Mouse (Mus musculus) stomach, postnatal 0 days (tissue): ENCODE data around the gene Mug2. TPM values are rescaled to one million over a fixed set of nuclear protein-coding genes. Genes with fewer than 3 reads are reported as not detected.
"Not testable (repeated sequence)": the region's sequence is repeated elsewhere in the genome, so short reads cannot be mapped to it uniquely, and the experiment has no call there.

Experiments
- ATAC-seq: fragments of 200-750 bp; cut with Nextera tagmentation; 2 replicates; pipeline ENCODE4 v1.8.0; 2017; ENCODE audit not compliant: low FRiP score, low TSS enrichment
- DNase-seq: peaks from one replicate; pipeline ENCODE4 v3.0.0-alpha.2; 2016; ENCODE audit warnings: low spot score
- H3K27ac ChIP-seq: fragments of 300-500 bp; sonication (generic); replicated peaks from 2 replicates; pipeline ENCODE4 v1.5.1; 2014; ENCODE audit warnings: mild to moderate bottlenecking, control low read depth
- H3K27me3 ChIP-seq: fragments of 300-500 bp; sonication (generic); 2 replicates; pipeline ENCODE4 v1.6.1; 2014; ENCODE audit warnings: low read length; ENCODE audit not compliant: control insufficient read depth, insufficient read depth
- H3K36me3 ChIP-seq: fragments of 300-500 bp; sonication (generic); 2 replicates; pipeline ENCODE4 v1.6.1; 2014; ENCODE audit warnings: low read length, mixed read lengths; ENCODE audit not compliant: control insufficient read depth, insufficient read depth
- H3K4me1 ChIP-seq: fragments of 300-500 bp; sonication (generic); replicated peaks from 2 replicates; pipeline ENCODE4 v1.6.1; 2014; ENCODE audit warnings: antibody characterized with exemption; ENCODE audit not compliant: control insufficient read depth, insufficient read depth
- H3K4me2 ChIP-seq: fragments of 300-500 bp; sonication (generic); replicated peaks from 2 replicates; pipeline ENCODE4 v1.6.1; 2014; ENCODE audit warnings: low read depth, mild to moderate bottlenecking, control low read depth, moderate library complexity
- H3K4me3 ChIP-seq: fragments of 300-500 bp; sonication (generic); 2 replicates; pipeline ENCODE4 v1.5.1; 2014; ENCODE audit warnings: low read depth, low read length, control low read depth
- H3K9ac ChIP-seq: fragments of 300-500 bp; sonication (generic); 2 replicates; pipeline ENCODE4 v1.6.1; 2014; ENCODE audit warnings: mild to moderate bottlenecking, low read length, control low read depth, mixed read lengths
- H3K9me3 ChIP-seq: fragments of 300-500 bp; sonication (generic); 2 replicates; pipeline ENCODE4 v1.6.1; 2016; ENCODE audit warnings: low read length; ENCODE audit not compliant: control insufficient read depth
- CTCF ChIP-seq: IDR thresholded peaks from 2 replicates; pipeline ENCODE4 v1.5.1; 2016; ENCODE audit warnings: antibody characterized with exemption, low read depth, mild to moderate bottlenecking, moderate library complexity
- EP300 ChIP-seq: optimal IDR thresholded peaks from 2 replicates; pipeline ENCODE3; 2016; ENCODE audit warnings: antibody characterized with exemption
- WGBS: fragments of 180-500 bp; shearing (Covaris S2); extraction: QIAGEN DNeasy Blood & Tissue Kit; methylation state at CpG from one replicate; pipeline ENCODE4 v1.1.7; 2014; 5-methylcytosine and 5-hydroxymethylcytosine counted together
- polyA plus RNA-seq: library from polyadenylated mRNA; unstranded; fragments of >200 nt; fragmentation: Nextera tagmentation; extraction: Ambion mirVana; gene quantifications from 2 replicates; pipeline ENCODE4 v1.2.1, GENCODE M21; 2015

Gene Mug2
- polyA plus RNA-seq = not detected in 2 replicates

GRCm38 (mm10) chr6:122006461-122006860, at the start of gene Mug2:
Gene Mug2, plus strand, starts transcription at chr6:122006761.
- H3K9ac ChIP-seq, H3K36me3 ChIP-seq, DNase-seq, H3K4me2 ChIP-seq, H3K27ac ChIP-seq, ATAC-seq, H3K4me1 ChIP-seq, H3K27me3 ChIP-seq, H3K4me3 ChIP-seq, H3K9me3 ChIP-seq: not testable (repeated sequence)
- no CpG with 5 or more reads among the region's 3 CpGs for WGBS

- not testable (repeated sequence) for H3K4me1 ChIP-seq, H3K36me3 ChIP-seq, H3K9ac ChIP-seq, ATAC-seq, DNase-seq, H3K4me2 ChIP-seq, H3K9me3 ChIP-seq, H3K4me3 ChIP-seq, H3K27me3 ChIP-seq, H3K27ac ChIP-seq
- 89% methylated on average over 16 of the region's 16 CpGs for WGBS
These were observed 48.7 kb upstream of the Mug2 start for GRCm38 (mm10) chr6:121957803-121958349.

- no peak for TF ChIP-seq EP300
- WGBS = 78% methylated on average over 7 of the region's 7 CpGs
- H3K9me3 ChIP-seq = no peaks in the 10 kb centered on the region
- no peak overlapping the region for H3K4me3 ChIP-seq
- H3K27ac ChIP-seq = no peak overlapping the region
- H3K9ac ChIP-seq = no peak overlapping the region
- no peak for ATAC-seq
- no peak for DNase-seq
- no peaks in the 10 kb centered on the region for H3K36me3 ChIP-seq
- no peaks in the 10 kb centered on the region for H3K4me1 ChIP-seq
- H3K4me2 ChIP-seq = no peak overlapping the region
- H3K27me3 ChIP-seq = no peaks in the 10 kb centered on the region
These were observed 30.9 kb upstream of the Mug2 start for GRCm38 (mm10) chr6:121975701-121976100.

- H3K36me3 ChIP-seq = no peaks in the 10 kb centered on the region
- ATAC-seq (no peak), DNase-seq (no peak)
- H3K4me2 ChIP-seq = no peak overlapping the region
- no peak overlapping the region for H3K4me3 ChIP-seq
- no peak overlapping the region for H3K9ac ChIP-seq
- no peak for TF ChIP-seq EP300
- TF ChIP-seq CTCF = no peak
- WGBS = 79% methylated on average over 4 of the region's 4 CpGs
- no peak overlapping the region for H3K27ac ChIP-seq
- no peaks in the 10 kb centered on the region for H3K27me3 ChIP-seq
- no peaks in the 10 kb centered on the region for H3K4me1 ChIP-seq
- H3K9me3 ChIP-seq = no peaks in the 10 kb centered on the region
These were observed 94.3 kb downstream of the Mug2 start for GRCm38 (mm10) chr6:122100904-122101303.

- WGBS = 62% methylated on average over 1 of the region's 1 CpGs
- H3K4me2 ChIP-seq = no peak overlapping the region
- H3K4me3 ChIP-seq = no peak overlapping the region
- H3K27me3 ChIP-seq = no peaks in the 10 kb centered on the region
- no peaks in the 10 kb centered on the region for H3K4me1 ChIP-seq
- H3K36me3 ChIP-seq = no peaks in the 10 kb centered on the region
- H3K9me3 ChIP-seq = no peaks in the 10 kb centered on the region
- no peak overlapping the region for H3K9ac ChIP-seq
- no peak for DNase-seq
- no peak for ATAC-seq
- no peak overlapping the region for H3K27ac ChIP-seq
- TF ChIP-seq EP300 (no peak), CTCF (no peak)
These were observed 95.1 kb downstream of the Mug2 start for GRCm38 (mm10) chr6:122101671-122102070.

GRCm38 (mm10) chr6:122116963-122117362, 110.4 kb downstream of the Mug2 start:
- WGBS = 90% methylated on average over 18 of the region's 24 CpGs
- Histone ChIP-seq H3K4me2 (no peak overlapping the region), H3K9me3 (no peaks in the 10 kb centered on the region), H3K4me3 (no peak overlapping the region), H3K36me3 (no peaks in the 10 kb centered on the region), H3K4me1 (no peaks in the 10 kb centered on the region), H3K27ac (no peak overlapping the region), H3K27me3 (no peaks in the 10 kb centered on the region), H3K9ac (no peak overlapping the region)
- no peak for ATAC-seq
- DNase-seq = no peak
- no peak for TF ChIP-seq EP300
- TF ChIP-seq CTCF = no peak
